Mouse (Mus musculus): ENCODE results near the gene Prkar2b. TPM values are rescaled to one million over a fixed set of nuclear protein-coding genes. Genes with fewer than 3 reads are reported as not detected.

The Prkar2b gene
- polyA plus RNA-seq, 1 experiment from 2014 or later: 29.6 TPM

DNA sequence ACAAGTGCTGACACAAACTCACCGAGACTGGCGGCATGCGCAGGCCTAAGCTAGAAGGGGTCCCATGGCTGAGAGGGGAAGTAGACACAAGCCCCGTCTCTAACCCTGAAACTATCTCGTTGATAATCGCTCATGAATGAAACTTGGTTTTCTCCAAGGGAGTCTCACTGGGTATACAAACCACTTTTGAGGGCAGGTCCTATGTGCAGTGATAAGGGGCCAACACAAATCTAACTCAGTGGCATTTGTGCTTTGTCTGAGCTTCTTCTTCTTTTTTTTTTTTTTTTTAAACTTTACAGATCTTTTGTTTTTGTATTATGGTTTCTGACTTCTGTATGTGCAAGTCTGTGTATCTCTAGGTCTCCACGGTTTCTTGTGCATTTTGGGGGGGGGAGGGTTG is 60.6 kb downstream of the Prkar2b start:
- Histone ChIP-seq H3K9ac (no peak overlapping the region), H3K4me3 (replicated peaks) (no peak overlapping the region), H3K27ac (no peak overlapping the region), H3K36me3 (no peaks in the 10 kb centered on the region), H3K4me1 (no peaks in the 10 kb centered on the region), H3K9me3 (no peaks in the 10 kb centered on the region), H3K4me2 (no peak overlapping the region), H3K27me3 (replicated peaks) (no peaks in the 10 kb centered on the region)
- ATAC-seq (ENCODE audit: insufficient read depth, low FRiP score, low read depth): no peak
- 76% methylated on average over 7 of the region's 7 CpGs for WGBS

DNA sequence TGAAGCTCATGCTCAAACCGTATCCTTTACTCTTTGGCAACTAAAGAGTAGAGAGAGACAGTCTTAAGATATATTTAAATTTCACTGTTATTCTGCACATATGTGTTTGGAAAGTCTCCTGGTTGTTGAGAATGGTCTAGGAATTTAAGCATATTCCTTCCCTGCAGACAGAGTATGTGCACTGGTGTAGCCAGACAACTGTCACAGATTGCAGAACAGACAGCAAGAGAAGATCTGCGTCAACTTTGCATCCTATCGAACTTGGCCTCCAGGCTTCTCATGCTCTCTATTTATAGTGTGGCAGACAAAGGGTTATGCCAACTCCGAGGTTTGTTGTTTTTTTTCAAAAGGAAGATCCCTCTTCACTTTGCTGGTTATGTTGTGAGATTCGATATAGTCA is 62.4 kb downstream of the Prkar2b start:
- H3K36me3 ChIP-seq: no peaks in the 10 kb centered on the region
- no peaks in the 10 kb centered on the region for H3K9me3 ChIP-seq
- no peak overlapping the region for H3K4me3 ChIP-seq (replicated peaks)
- no peaks in the 10 kb centered on the region for H3K4me1 ChIP-seq
- no peak overlapping the region for H3K27ac ChIP-seq
- 70% methylated on average over 5 of the region's 5 CpGs for WGBS
- no peaks in the 10 kb centered on the region for H3K27me3 ChIP-seq (replicated peaks)
- H3K9ac ChIP-seq: no peak overlapping the region
- no peak overlapping the region for H3K4me2 ChIP-seq
- no peak for ATAC-seq (ENCODE audit: insufficient read depth, low FRiP score, low read depth)

DNA sequence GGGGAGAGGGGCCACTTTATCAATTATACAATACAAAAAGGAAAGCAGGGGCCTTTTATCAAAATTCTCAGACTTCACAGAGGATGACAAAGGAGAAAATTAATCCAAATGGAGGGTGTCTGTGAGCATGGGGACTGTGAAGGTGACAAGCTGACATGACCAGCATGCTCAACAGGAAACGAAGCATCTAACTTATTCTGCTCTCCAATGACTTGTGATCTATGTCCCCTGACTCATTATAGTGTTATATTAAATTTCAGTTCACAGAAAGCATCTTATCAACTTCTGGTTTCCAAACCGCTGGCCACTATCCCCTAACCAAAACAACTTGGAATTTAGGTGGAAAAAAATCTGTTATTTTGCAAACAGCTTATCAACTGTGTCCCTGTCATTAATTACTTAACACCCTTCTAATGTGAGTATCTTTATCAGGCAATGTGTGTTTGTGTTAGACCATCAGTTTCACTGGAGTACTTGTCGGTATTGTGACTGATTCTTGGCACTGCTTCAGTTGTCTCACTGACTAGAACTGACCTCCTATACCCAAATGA is 63.7 kb downstream of the Prkar2b start:
- Histone ChIP-seq H3K9ac (no peak overlapping the region), H3K9me3 (no peaks in the 10 kb centered on the region), H3K27me3 (replicated peaks) (no peaks in the 10 kb centered on the region), H3K4me3 (replicated peaks) (no peak overlapping the region), H3K4me1 (no peaks in the 10 kb centered on the region), H3K4me2 (no peak overlapping the region), H3K27ac (no peak overlapping the region), H3K36me3 (no peaks in the 10 kb centered on the region)
- 65% methylated on average over 3 of the region's 3 CpGs for WGBS
- no peak for ATAC-seq (ENCODE audit: insufficient read depth, low FRiP score, low read depth)

DNA sequence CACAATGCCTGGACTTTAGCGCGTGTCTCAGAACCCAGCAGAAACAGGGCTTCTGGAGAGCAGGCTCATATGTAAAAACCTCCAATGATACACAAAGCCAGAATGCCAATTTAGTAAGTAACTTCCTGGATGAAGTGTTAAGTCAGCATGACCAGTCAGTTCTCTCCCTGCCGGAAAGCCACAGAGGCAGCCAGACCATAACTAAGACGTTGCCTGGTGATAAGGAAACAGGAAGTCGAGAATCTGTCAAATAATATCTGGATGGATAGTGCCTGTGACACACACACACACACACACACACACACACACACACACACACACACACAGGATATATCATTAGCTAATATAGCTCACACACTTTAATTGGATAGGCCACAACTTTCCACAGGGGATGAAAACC is 64.2 kb downstream of the Prkar2b start:
- Histone ChIP-seq H3K9me3 (no peaks in the 10 kb centered on the region), H3K9ac (no peak overlapping the region), H3K36me3 (no peaks in the 10 kb centered on the region), H3K27me3 (replicated peaks) (no peaks in the 10 kb centered on the region), H3K4me3 (replicated peaks) (no peak overlapping the region), H3K4me2 (no peak overlapping the region), H3K4me1 (no peaks in the 10 kb centered on the region), H3K27ac (no peak overlapping the region)
- ATAC-seq (ENCODE audit: insufficient read depth, low FRiP score, low read depth): peak; percentile 60; the same call in 1 of the 2 replicates
- WGBS: 48% methylated on average over 5 of the region's 5 CpGs

DNA sequence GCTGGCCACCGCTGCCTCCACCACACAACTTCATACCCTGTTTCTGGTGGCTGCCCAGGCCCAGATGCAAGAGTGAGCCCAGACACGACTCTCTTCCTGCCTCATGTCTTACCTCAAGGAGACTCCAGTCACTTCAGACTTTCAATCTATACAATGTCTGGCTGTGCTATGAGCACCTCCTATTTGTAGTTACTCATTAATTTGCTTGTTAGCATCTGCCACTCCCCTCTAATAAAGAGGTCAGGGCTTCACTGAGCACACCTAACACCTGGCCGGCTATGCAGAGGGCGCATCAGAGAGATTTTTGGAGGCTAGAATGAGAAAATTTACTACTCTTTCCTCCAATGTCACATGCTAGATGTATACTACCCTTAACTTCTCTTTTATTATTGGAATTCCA is 70.5 kb downstream of the Prkar2b start:
- WGBS: 80% methylated on average over 4 of the region's 4 CpGs
- H3K4me2 ChIP-seq: no peak overlapping the region
- ATAC-seq (ENCODE audit: insufficient read depth, low FRiP score, low read depth): no peak

DNA sequence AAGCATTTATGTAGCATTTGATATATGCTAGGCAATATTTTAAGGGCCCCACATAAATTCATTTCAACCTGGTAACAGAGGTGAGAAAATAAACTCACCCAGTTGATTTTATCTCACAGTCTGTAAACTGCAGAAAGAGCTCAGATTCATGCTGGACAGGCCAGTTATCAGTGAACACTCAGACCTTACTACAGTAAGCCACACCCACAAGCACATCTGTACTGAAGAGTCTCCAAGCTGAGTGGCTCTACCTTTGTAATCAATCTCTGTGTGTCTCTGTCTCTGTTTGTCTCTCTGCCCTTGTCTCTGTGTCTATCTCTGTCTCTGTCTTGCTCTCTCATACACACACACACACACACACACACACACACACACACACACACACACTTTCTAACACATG is 71.4 kb downstream of the Prkar2b start:
- H3K27ac ChIP-seq: no peak overlapping the region
- ATAC-seq (ENCODE audit: insufficient read depth, low FRiP score, low read depth): no peak

More for the DNA sequence above, 70.5 kb downstream of the Prkar2b start:
- Histone ChIP-seq H3K4me3 (replicated peaks) (no peak overlapping the region), H3K27ac (no peak overlapping the region), H3K9me3 (no peaks in the 10 kb centered on the region), H3K9ac (no peak overlapping the region), H3K27me3 (replicated peaks) (no peaks in the 10 kb centered on the region), H3K4me1 (no peaks in the 10 kb centered on the region), H3K36me3 (no peaks in the 10 kb centered on the region)

DNA sequence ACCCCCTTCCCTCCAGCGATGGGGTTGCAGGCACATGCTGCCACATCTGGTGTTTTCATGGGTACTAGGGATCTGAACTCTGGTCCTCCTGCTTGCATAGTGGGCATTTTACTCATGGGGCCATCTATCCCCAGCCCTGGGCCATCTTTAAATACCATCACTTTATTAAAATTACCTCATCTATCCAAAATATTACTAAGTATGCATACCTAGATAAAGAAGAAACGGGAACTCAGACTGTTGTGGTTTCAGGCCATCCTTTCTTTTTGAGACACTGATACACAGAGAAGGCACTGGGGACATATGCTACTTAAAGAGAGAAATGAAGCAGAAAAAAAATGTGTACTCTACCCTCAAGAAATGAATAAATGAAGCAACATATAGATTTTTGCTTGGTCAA is 74.6 kb downstream of the Prkar2b start:
- Histone ChIP-seq H3K27me3 (replicated peaks) (no peaks in the 10 kb centered on the region), H3K9ac (no peak overlapping the region), H3K4me2 (no peak overlapping the region), H3K9me3 (no peaks in the 10 kb centered on the region), H3K27ac (no peak overlapping the region), H3K36me3 (no peaks in the 10 kb centered on the region), H3K4me1 (no peaks in the 10 kb centered on the region), H3K4me3 (replicated peaks) (no peak overlapping the region)
- WGBS: 94% methylated on average over 2 of the region's 2 CpGs
- no peak for ATAC-seq (ENCODE audit: insufficient read depth, low FRiP score, low read depth)

More for the DNA sequence above, 71.4 kb downstream of the Prkar2b start:
- Histone ChIP-seq H3K9ac (no peak overlapping the region), H3K27me3 (replicated peaks) (no peaks in the 10 kb centered on the region), H3K4me3 (replicated peaks) (no peak overlapping the region), H3K4me2 (no peak overlapping the region), H3K36me3 (no peaks in the 10 kb centered on the region), H3K9me3 (no peaks in the 10 kb centered on the region), H3K4me1 (no peaks in the 10 kb centered on the region)

DNA sequence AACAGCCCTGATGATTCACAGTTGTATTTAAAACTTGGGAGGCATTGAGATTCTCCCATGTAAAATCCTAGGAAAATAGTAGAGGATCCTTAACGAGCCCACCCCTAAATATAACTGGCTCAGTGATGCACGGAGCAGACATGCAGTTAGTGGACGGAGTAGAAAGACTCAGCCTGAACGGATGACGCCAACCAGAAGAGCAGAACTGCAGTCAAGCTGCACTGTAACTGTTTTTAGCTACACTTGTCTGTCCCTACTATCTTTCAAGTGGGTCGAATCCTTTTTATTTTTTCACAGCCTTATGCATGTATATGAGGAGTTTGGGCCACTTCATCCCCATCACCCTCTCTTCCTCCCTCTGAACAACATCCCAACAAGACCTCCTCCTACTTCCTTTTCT is 75.4 kb downstream of the Prkar2b start:
- no peak for ATAC-seq (ENCODE audit: insufficient read depth, low FRiP score, low read depth)
- WGBS: 92% methylated on average over 6 of the region's 6 CpGs
- Histone ChIP-seq H3K27ac (no peak overlapping the region), H3K4me1 (no peaks in the 10 kb centered on the region), H3K4me3 (replicated peaks) (no peak overlapping the region), H3K27me3 (replicated peaks) (no peaks in the 10 kb centered on the region), H3K36me3 (no peaks in the 10 kb centered on the region), H3K9ac (no peak overlapping the region), H3K4me2 (no peak overlapping the region), H3K9me3 (no peaks in the 10 kb centered on the region)

DNA sequence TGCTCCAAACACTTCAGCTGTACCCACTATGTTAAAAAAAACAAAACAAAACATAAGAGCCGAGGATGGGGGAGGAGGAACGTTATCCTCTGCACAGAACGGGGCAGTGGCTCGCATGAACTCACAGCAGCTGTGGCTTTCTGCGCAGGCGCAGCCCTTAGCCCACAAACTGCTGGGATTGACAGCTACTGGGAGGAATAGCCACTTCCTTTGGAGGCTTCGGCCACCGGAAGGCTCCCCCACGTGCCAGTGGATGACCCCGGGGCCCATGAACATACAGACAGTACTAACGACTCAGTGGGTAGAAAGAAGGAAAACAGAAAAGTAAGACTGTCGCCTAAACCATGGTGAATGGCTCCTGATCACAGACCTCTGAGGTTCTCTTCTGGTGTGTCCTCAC is 76.4 kb downstream of the Prkar2b start:
- no peaks in the 10 kb centered on the region for H3K27me3 ChIP-seq (replicated peaks)
- no peak overlapping the region for H3K4me2 ChIP-seq
- H3K27ac ChIP-seq: no peak overlapping the region
- H3K9ac ChIP-seq: no peak overlapping the region
- no peak for ATAC-seq (ENCODE audit: insufficient read depth, low FRiP score, low read depth)
- no peaks in the 10 kb centered on the region for H3K4me1 ChIP-seq
- H3K4me3 ChIP-seq (replicated peaks): no peak overlapping the region
- H3K9me3 ChIP-seq: no peaks in the 10 kb centered on the region
- 49% methylated on average over 12 of the region's 12 CpGs for WGBS
- no peaks in the 10 kb centered on the region for H3K36me3 ChIP-seq

DNA sequence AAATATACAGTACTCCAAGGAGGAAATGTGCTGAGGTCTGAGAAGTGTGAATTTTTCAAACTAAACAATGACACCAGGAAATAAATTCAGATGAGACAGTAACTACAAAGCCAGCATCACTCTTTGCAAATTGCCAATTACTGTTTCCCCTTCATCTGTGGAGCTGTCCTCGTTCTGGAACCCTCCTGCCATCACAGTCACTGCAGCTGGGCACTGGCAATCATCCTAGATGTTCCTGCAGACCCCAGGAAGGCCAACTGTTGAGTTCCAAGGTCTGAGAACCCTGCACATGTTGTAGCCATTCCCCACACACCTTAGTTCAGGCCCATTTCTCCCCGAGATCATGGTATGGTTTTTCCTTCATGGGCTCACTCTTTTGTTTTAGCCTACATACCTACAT is 76.9 kb downstream of the Prkar2b start:
- Histone ChIP-seq H3K36me3 (no peaks in the 10 kb centered on the region), H3K4me1 (no peaks in the 10 kb centered on the region), H3K9me3 (no peaks in the 10 kb centered on the region), H3K4me3 (replicated peaks) (no peak overlapping the region), H3K27me3 (replicated peaks) (no peaks in the 10 kb centered on the region), H3K4me2 (no peak overlapping the region), H3K9ac (no peak overlapping the region), H3K27ac (no peak overlapping the region)
- no peak for ATAC-seq (ENCODE audit: insufficient read depth, low FRiP score, low read depth)
- WGBS: 61% methylated on average over 2 of the region's 2 CpGs

DNA sequence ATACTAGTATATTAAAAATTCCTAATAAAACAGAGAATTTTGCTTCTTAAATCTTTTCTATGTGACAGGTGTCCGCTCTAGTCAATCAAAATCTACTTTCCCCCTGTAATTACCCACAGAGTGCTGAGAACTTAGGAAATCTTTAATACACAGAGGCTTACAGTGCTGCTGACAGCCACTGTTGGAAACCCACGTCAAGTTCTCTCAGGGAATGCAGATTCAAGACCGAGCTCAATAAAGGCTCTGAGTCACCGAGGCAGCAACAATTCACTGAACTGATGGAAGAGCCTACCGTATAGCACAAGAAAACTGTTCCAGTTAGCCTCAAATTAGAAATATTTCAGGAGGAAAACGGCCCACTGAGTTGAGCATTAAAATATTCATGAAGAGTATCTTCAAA is 77.3 kb downstream of the Prkar2b start:
- 78% methylated on average over 6 of the region's 6 CpGs for WGBS
- Histone ChIP-seq H3K9ac (no peak overlapping the region), H3K4me2 (no peak overlapping the region), H3K36me3 (no peaks in the 10 kb centered on the region), H3K27ac (no peak overlapping the region), H3K27me3 (replicated peaks) (no peaks in the 10 kb centered on the region), H3K9me3 (no peaks in the 10 kb centered on the region), H3K4me3 (replicated peaks) (no peak overlapping the region), H3K4me1 (no peaks in the 10 kb centered on the region)
- ATAC-seq (ENCODE audit: insufficient read depth, low FRiP score, low read depth): no peak

DNA sequence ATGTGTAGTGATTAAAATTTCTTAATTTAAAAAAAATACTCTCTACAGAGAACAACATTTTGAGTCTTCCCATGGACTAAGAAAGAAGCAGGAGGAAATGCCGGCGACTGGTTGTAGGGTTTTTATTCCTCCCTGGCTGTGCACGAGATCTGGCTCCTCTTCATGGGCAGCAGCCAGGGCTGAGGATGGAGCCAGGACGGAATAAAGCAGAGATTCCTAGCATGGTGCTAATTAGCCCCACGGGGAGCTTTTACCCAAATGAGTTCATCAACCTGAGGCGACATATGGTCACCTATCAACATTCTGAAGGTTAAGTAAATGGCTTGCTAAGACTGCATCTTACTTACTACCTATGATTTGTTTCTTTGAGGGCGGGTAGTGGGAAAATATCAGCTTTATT is 77.9 kb downstream of the Prkar2b start:
- Histone ChIP-seq H3K9ac (no peak overlapping the region), H3K4me1 (no peaks in the 10 kb centered on the region), H3K27ac (no peak overlapping the region), H3K27me3 (replicated peaks) (no peaks in the 10 kb centered on the region), H3K4me2 (no peak overlapping the region), H3K4me3 (replicated peaks) (no peak overlapping the region), H3K36me3 (no peaks in the 10 kb centered on the region), H3K9me3 (no peaks in the 10 kb centered on the region)
- WGBS: 70% methylated on average over 7 of the region's 7 CpGs
- ATAC-seq (ENCODE audit: insufficient read depth, low FRiP score, low read depth): no peak

DNA sequence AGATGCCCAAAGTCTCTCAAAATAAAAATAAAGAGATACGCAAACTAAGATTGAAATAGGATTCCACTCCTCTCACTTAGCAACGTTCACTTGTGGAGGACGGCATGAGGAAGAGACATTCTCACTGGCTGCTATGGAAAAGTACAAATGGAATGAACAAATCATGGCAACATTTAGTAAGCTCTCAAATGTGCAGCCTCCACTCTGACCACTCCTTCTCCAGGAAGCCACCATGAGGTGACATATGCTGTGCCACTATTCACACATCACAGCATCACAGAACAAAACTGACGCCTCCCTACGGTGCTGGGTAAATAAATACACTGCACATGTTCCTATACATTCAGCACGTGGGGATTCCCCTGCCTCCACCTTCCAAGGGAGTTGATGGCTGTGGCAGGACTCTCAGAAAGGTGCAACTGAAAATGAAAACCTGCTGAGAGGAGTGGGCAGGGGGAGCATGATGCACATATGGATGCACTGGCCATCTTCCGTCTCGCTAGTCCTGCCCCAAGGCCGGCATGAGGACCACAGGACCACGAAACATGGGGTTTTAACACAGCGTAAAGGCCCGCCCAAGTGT is 83.4 kb downstream of the Prkar2b start:
- Histone ChIP-seq H3K4me2 (no peak overlapping the region), H3K27me3 (replicated peaks) (no peaks in the 10 kb centered on the region), H3K27ac (no peak overlapping the region), H3K36me3 (no peaks in the 10 kb centered on the region), H3K4me1 (peaks cover 3% of the 10 kb centered on the region; the same call in 1 of the 2 replicates), H3K9me3 (no peaks in the 10 kb centered on the region), H3K9ac (no peak overlapping the region), H3K4me3 (replicated peaks) (no peak overlapping the region)
- 73% methylated on average over 12 of the region's 12 CpGs for WGBS
- ATAC-seq (ENCODE audit: insufficient read depth, low FRiP score, low read depth): no peak

Measured in stomach, embryonic 15.5 days (tissue).